Mouse (Mus musculus): ENCODE measurements around the gene Gpr65. TPM values are rescaled to one million over a fixed set of nuclear protein-coding genes. Genes with fewer than 3 reads are reported as not detected.
A peak's percentile ranks its signal among the peaks of the same experiment; 100 is the strongest.

The Gpr65 gene
- polyA plus RNA-seq, 1 experiment from 2014 or later = 0.10 TPM

- H3K4me2 ChIP-seq (ENCODE audit: low read length) = no peak overlapping the region
- no peaks in the 10 kb centered on the region for H3K4me1 ChIP-seq (ENCODE audit: control insufficient read depth, insufficient read depth, low read length)
- no peak overlapping the region for H3K9ac ChIP-seq (ENCODE audit: low read length)
- no peaks in the 10 kb centered on the region for H3K27me3 ChIP-seq (replicated peaks; ENCODE audit: control insufficient read depth, insufficient read depth, low read length)
- H3K4me3 ChIP-seq (ENCODE audit: low read depth, low read length) = no peak overlapping the region
- ATAC-seq (no peak), DNase-seq (ENCODE audit: low spot score) (no peak)
- H3K9me3 ChIP-seq (replicated peaks; ENCODE audit: control insufficient read depth, low read length) = no peaks in the 10 kb centered on the region
- 81% methylated on average over 7 of the region's 7 CpGs for WGBS
- H3K27ac ChIP-seq (ENCODE audit: low read depth, low read length) = no peak overlapping the region
- no peaks in the 10 kb centered on the region for H3K36me3 ChIP-seq (ENCODE audit: control insufficient read depth, insufficient read depth, low read length)
Observed at GRCm38 (mm10) chr12:98272433-98272832, 4.0 kb downstream of the Gpr65 start.

- 33% methylated on average over 5 of the region's 5 CpGs for WGBS
- Histone ChIP-seq H3K9me3 (replicated peaks; ENCODE audit: control insufficient read depth, low read length) (no peaks in the 10 kb centered on the region), H3K4me2 (ENCODE audit: low read length) (no peak overlapping the region), H3K4me1 (ENCODE audit: control insufficient read depth, insufficient read depth, low read length) (no peaks in the 10 kb centered on the region), H3K9ac (ENCODE audit: low read length) (no peak overlapping the region), H3K27ac (ENCODE audit: low read depth, low read length) (no peak overlapping the region), H3K36me3 (ENCODE audit: control insufficient read depth, insufficient read depth, low read length) (no peaks in the 10 kb centered on the region), H3K4me3 (ENCODE audit: low read depth, low read length) (no peak overlapping the region), H3K27me3 (replicated peaks; ENCODE audit: control insufficient read depth, insufficient read depth, low read length) (no peaks in the 10 kb centered on the region)
- ATAC-seq = no peak
- DNase-seq (ENCODE audit: low spot score) = peak; percentile 82
Observed at GRCm38 (mm10) chr12:98280530-98280929, 12.1 kb downstream of the Gpr65 start.

- 75% methylated on average over 8 of the region's 8 CpGs for WGBS
- Histone ChIP-seq H3K9ac (ENCODE audit: low read length) (no peak overlapping the region), H3K4me1 (ENCODE audit: control insufficient read depth, insufficient read depth, low read length) (no peaks in the 10 kb centered on the region), H3K27ac (ENCODE audit: low read depth, low read length) (no peak overlapping the region), H3K27me3 (replicated peaks; ENCODE audit: control insufficient read depth, insufficient read depth, low read length) (no peaks in the 10 kb centered on the region), H3K36me3 (ENCODE audit: control insufficient read depth, insufficient read depth, low read length) (no peaks in the 10 kb centered on the region), H3K9me3 (replicated peaks; ENCODE audit: control insufficient read depth, low read length) (no peaks in the 10 kb centered on the region), H3K4me3 (ENCODE audit: low read depth, low read length) (no peak overlapping the region), H3K4me2 (ENCODE audit: low read length) (no peak overlapping the region)
- DNase-seq (ENCODE audit: low spot score) (no peak), ATAC-seq (no peak)
Observed at GRCm38 (mm10) chr12:98280996-98281395, 12.6 kb downstream of the Gpr65 start.

GRCm38 (mm10) chr12:98282776-98283486, 14.5 kb downstream of the Gpr65 start:
- no peak overlapping the region for H3K4me2 ChIP-seq (ENCODE audit: low read length)
- no peaks in the 10 kb centered on the region for H3K4me1 ChIP-seq (ENCODE audit: control insufficient read depth, insufficient read depth, low read length)
- no peak for DNase-seq (ENCODE audit: low spot score)
- H3K36me3 ChIP-seq (ENCODE audit: control insufficient read depth, insufficient read depth, low read length) = no peaks in the 10 kb centered on the region
- 89% methylated on average over 14 of the region's 14 CpGs for WGBS
- H3K27me3 ChIP-seq (replicated peaks; ENCODE audit: control insufficient read depth, insufficient read depth, low read length) = no peaks in the 10 kb centered on the region
- no peak overlapping the region for H3K4me3 ChIP-seq (ENCODE audit: low read depth, low read length)
- no peak overlapping the region for H3K27ac ChIP-seq (ENCODE audit: low read depth, low read length)
- H3K9ac ChIP-seq (ENCODE audit: low read length) = no peak overlapping the region
- no peak for ATAC-seq
- no peaks in the 10 kb centered on the region for H3K9me3 ChIP-seq (replicated peaks; ENCODE audit: control insufficient read depth, low read length)

GRCm38 (mm10) chr12:98283487-98283860, 15.0 kb downstream of the Gpr65 start:
- Histone ChIP-seq H3K36me3 (ENCODE audit: control insufficient read depth, insufficient read depth, low read length) (no peaks in the 10 kb centered on the region), H3K4me2 (ENCODE audit: low read length) (no peak overlapping the region), H3K4me1 (ENCODE audit: control insufficient read depth, insufficient read depth, low read length) (no peaks in the 10 kb centered on the region), H3K9me3 (replicated peaks; ENCODE audit: control insufficient read depth, low read length) (no peaks in the 10 kb centered on the region), H3K27me3 (replicated peaks; ENCODE audit: control insufficient read depth, insufficient read depth, low read length) (no peaks in the 10 kb centered on the region), H3K9ac (ENCODE audit: low read length) (no peak overlapping the region), H3K4me3 (ENCODE audit: low read depth, low read length) (no peak overlapping the region), H3K27ac (ENCODE audit: low read depth, low read length) (no peak overlapping the region)
- WGBS = 66% methylated on average over 3 of the region's 3 CpGs
- no peak for DNase-seq (ENCODE audit: low spot score)
- ATAC-seq = no peak

- H3K27ac ChIP-seq (ENCODE audit: low read depth, low read length) = no peak overlapping the region
- no peaks in the 10 kb centered on the region for H3K9me3 ChIP-seq (replicated peaks; ENCODE audit: control insufficient read depth, low read length)
- ATAC-seq = no peak
- no peak overlapping the region for H3K4me2 ChIP-seq (ENCODE audit: low read length)
- no peak overlapping the region for H3K9ac ChIP-seq (ENCODE audit: low read length)
- no peaks in the 10 kb centered on the region for H3K4me1 ChIP-seq (ENCODE audit: control insufficient read depth, insufficient read depth, low read length)
- WGBS = 84% methylated on average over 3 of the region's 3 CpGs
- H3K4me3 ChIP-seq (ENCODE audit: low read depth, low read length) = no peak overlapping the region
- H3K27me3 ChIP-seq (replicated peaks; ENCODE audit: control insufficient read depth, insufficient read depth, low read length) = no peaks in the 10 kb centered on the region
- no peaks in the 10 kb centered on the region for H3K36me3 ChIP-seq (ENCODE audit: control insufficient read depth, insufficient read depth, low read length)
- DNase-seq (ENCODE audit: low spot score) = no peak
Observed at GRCm38 (mm10) chr12:98284477-98284876, 16.0 kb downstream of the Gpr65 start.

- Histone ChIP-seq H3K9me3 (replicated peaks; ENCODE audit: control insufficient read depth, low read length) (no peaks in the 10 kb centered on the region), H3K36me3 (ENCODE audit: control insufficient read depth, insufficient read depth, low read length) (no peaks in the 10 kb centered on the region), H3K4me1 (ENCODE audit: control insufficient read depth, insufficient read depth, low read length) (no peaks in the 10 kb centered on the region), H3K4me3 (ENCODE audit: low read depth, low read length) (no peak overlapping the region), H3K4me2 (ENCODE audit: low read length) (no peak overlapping the region), H3K27me3 (replicated peaks; ENCODE audit: control insufficient read depth, insufficient read depth, low read length) (no peaks in the 10 kb centered on the region), H3K9ac (ENCODE audit: low read length) (no peak overlapping the region), H3K27ac (ENCODE audit: low read depth, low read length) (no peak overlapping the region)
- DNase-seq (ENCODE audit: low spot score) (no peak), ATAC-seq (no peak)
- 92% methylated on average over 3 of the region's 3 CpGs for WGBS
Observed at GRCm38 (mm10) chr12:98290475-98290874, 22.0 kb downstream of the Gpr65 start.

GRCm38 (mm10) chr12:98292278-98292677, 23.8 kb downstream of the Gpr65 start:
- WGBS = 82% methylated on average over 4 of the region's 4 CpGs
- Histone ChIP-seq H3K27me3 (replicated peaks; ENCODE audit: control insufficient read depth, insufficient read depth, low read length) (no peaks in the 10 kb centered on the region), H3K4me3 (ENCODE audit: low read depth, low read length) (no peak overlapping the region), H3K27ac (ENCODE audit: low read depth, low read length) (no peak overlapping the region), H3K36me3 (ENCODE audit: control insufficient read depth, insufficient read depth, low read length) (no peaks in the 10 kb centered on the region), H3K4me2 (ENCODE audit: low read length) (no peak overlapping the region), H3K4me1 (ENCODE audit: control insufficient read depth, insufficient read depth, low read length) (no peaks in the 10 kb centered on the region), H3K9me3 (replicated peaks; ENCODE audit: control insufficient read depth, low read length) (no peaks in the 10 kb centered on the region), H3K9ac (ENCODE audit: low read length) (no peak overlapping the region)
- ATAC-seq (no peak), DNase-seq (ENCODE audit: low spot score) (no peak)

GRCm38 (mm10) chr12:98294241-98294640, 25.8 kb downstream of the Gpr65 start:
- Histone ChIP-seq H3K9ac (ENCODE audit: low read length) (no peak overlapping the region), H3K9me3 (replicated peaks; ENCODE audit: control insufficient read depth, low read length) (no peaks in the 10 kb centered on the region), H3K4me3 (ENCODE audit: low read depth, low read length) (no peak overlapping the region), H3K36me3 (ENCODE audit: control insufficient read depth, insufficient read depth, low read length) (no peaks in the 10 kb centered on the region), H3K4me2 (ENCODE audit: low read length) (no peak overlapping the region), H3K27ac (ENCODE audit: low read depth, low read length) (no peak overlapping the region), H3K4me1 (ENCODE audit: control insufficient read depth, insufficient read depth, low read length) (no peaks in the 10 kb centered on the region), H3K27me3 (replicated peaks; ENCODE audit: control insufficient read depth, insufficient read depth, low read length) (no peaks in the 10 kb centered on the region)
- ATAC-seq (no peak), DNase-seq (ENCODE audit: low spot score) (no peak)
- WGBS = 91% methylated on average over 2 of the region's 2 CpGs

All from forebrain, embryonic 14.5 days (tissue).